Mouse (Mus musculus) ES-Bruce4 (cell line): Measurements from ENCODE around the gene Adgre4.

Source experiments
- CTCF ChIP-seq: IDR thresholded peaks from one replicate; pipeline ENCODE4 v1.8.1; 2011; ENCODE audit warnings: low read depth, low read length
- POLR2A ChIP-seq: IDR thresholded peaks from one replicate; pipeline ENCODE4 v1.8.1; 2011; ENCODE audit warnings: low read length; ENCODE audit not compliant: insufficient read depth

DNA sequence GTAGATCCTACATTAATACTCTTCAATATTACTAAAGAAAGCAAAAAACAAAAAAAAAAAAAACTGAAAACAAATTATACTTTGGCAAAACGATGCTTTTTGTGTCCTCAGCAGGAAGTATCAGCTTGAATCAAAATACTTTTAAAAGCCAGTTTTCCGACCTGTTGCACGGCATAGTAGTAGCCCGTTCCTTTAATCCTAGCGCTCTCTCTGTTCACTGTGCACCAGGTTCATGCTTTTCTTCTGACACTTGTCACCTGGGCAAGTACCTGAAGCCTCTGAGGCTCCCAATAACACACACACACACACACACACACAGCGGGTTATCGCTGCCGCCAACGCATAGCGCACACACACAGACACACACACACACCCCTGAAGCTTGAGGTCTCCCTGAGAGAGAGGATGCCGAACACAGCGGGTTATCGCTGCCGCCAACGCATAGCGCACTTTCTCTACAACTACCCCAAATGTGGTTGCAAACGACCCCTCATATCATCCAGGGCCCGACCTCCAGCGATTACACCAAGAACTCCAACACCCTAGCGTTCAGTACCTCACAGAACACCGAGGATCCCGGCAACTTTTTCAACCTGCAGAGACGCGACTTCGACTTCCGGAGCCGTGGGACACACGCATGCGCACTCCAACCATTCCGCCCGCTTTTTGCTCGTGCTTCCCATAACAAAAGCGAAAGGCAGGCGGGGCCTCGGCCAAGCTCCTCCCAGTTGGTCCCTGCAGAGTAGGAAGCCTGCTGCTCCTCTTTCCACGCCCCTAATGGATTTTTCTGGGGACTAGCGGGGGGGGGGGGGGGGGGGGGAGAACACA, 37.6 kb upstream of the Adgre4 start, which contains the start of gene Pot1b:
- TF ChIP-seq CTCF (no peak), POLR2A (peak; percentile 51)
